Mouse (Mus musculus) hindbrain, embryonic 11.5 days (tissue): ENCODE results near the gene Macrod1. TPM values are rescaled to one million over a fixed set of nuclear protein-coding genes. Genes with fewer than 3 reads are reported as not detected.

Experiments
- ATAC-seq: fragments of 200-750 bp; cut with Nextera tagmentation; 2 replicates; pipeline ENCODE4 v1.8.0; 2017; ENCODE audit warnings: mild to moderate bottlenecking, moderate TSS enrichment, moderate library complexity; ENCODE audit not compliant: low FRiP score
- DNase-seq: peaks from one replicate; pipeline ENCODE4 v3.0.0-alpha.2; 2015; ENCODE audit warnings: low spot score
- H3K27ac ChIP-seq: fragments of 300-500 bp; sonication (generic); 2 replicates; pipeline ENCODE4 v1.5.1; 2014; ENCODE audit warnings: mild to moderate bottlenecking, low read depth, low read length
- H3K27me3 ChIP-seq: fragments of 300-500 bp; sonication (generic); 2 replicates; pipeline ENCODE4 v1.6.1; 2014; ENCODE audit warnings: mild to moderate bottlenecking, low read length, moderate library complexity, mixed read lengths; ENCODE audit not compliant: control insufficient read depth, insufficient read depth
- H3K36me3 ChIP-seq: fragments of 300-500 bp; sonication (generic); 2 replicates; pipeline ENCODE4 v1.6.1; 2014; ENCODE audit warnings: mild to moderate bottlenecking, low read length, moderate library complexity, mixed read lengths; ENCODE audit not compliant: control insufficient read depth, insufficient read depth
- H3K4me1 ChIP-seq: fragments of 300-500 bp; sonication (generic); replicated peaks from 2 replicates; pipeline ENCODE4 v1.6.1; 2014; ENCODE audit warnings: low read length, mixed read lengths; ENCODE audit not compliant: control insufficient read depth, insufficient read depth
- H3K4me2 ChIP-seq: fragments of 300-500 bp; sonication (generic); replicated peaks from 2 replicates; pipeline ENCODE4 v1.6.1; 2014; ENCODE audit warnings: mild to moderate bottlenecking, low read depth, low read length
- H3K4me3 ChIP-seq: fragments of 300-500 bp; sonication (generic); 2 replicates; pipeline ENCODE4 v1.5.1; 2014; ENCODE audit warnings: low read depth, low read length
- H3K9ac ChIP-seq: fragments of 300-500 bp; sonication (generic); 2 replicates; pipeline ENCODE4 v1.6.1; 2014; ENCODE audit warnings: low read depth, low read length
- H3K9me3 ChIP-seq: fragments of 300-500 bp; sonication (generic); 2 replicates; pipeline ENCODE4 v1.6.1; 2016; ENCODE audit warnings: low read length; ENCODE audit not compliant: control insufficient read depth
- WGBS: fragments of 180-500 bp; shearing (Covaris S2); extraction: QIAGEN DNeasy Blood & Tissue Kit; methylation state at CpG from one replicate; pipeline ENCODE4 v1.1.7; 2014; 5-methylcytosine and 5-hydroxymethylcytosine counted together
- polyA plus RNA-seq: library from polyadenylated mRNA; unstranded; fragments of >200 nt; fragmentation: Nextera tagmentation; extraction: Ambion mirVana; gene quantifications from 2 replicates; pipeline ENCODE4 v1.2.1, GENCODE M21; 2014

Macrod1 gene
- polyA plus RNA-seq, 1 experiment from 2014 or later = 3.1 TPM

DNA sequence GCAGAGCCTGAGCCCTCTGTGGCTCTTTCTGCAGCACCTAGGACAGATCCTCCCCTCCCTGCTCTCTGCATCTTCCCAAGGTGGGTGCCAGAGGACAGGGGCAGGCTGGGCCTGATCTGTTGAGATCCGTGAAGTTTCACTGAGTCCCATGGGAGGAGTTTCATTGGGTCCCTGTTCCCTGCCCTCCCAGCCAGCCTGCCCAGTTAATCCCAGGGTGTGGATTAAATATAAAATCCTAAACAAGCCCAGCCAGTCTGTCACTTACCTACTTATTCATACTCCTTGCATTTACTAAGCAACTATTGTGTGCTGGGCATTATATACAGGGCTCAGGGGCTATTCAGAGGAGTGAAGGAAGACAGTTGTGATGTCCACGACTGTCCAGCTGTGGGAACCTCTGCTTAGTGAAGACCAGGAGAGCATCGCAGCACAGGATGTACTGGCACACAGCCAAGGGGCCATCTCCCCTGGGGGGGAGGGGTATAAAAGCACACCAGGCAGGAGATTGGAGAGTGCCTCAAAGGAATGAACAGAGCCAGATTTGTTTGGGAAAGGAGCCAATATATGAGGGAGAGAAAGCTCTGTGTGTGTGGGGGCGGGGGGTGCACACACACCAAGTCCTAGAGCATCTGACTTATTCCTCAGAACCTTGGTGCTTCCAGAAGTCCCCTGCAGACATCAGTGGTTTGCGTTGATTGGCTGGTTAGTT is 85.8 kb downstream of the Macrod1 start:
- Histone ChIP-seq H3K4me1 (peaks cover 16% of the 10 kb centered on the region), H3K9ac (no peak overlapping the region), H3K27ac (no peak overlapping the region), H3K27me3 (peaks cover 6% of the 10 kb centered on the region), H3K36me3 (no peaks in the 10 kb centered on the region), H3K4me3 (no peak overlapping the region), H3K4me2 (no peak overlapping the region), H3K9me3 (no peaks in the 10 kb centered on the region)
- WGBS = 65% methylated on average over 5 of the region's 5 CpGs
- DNase-seq (no peak), ATAC-seq (no peak)

DNA sequence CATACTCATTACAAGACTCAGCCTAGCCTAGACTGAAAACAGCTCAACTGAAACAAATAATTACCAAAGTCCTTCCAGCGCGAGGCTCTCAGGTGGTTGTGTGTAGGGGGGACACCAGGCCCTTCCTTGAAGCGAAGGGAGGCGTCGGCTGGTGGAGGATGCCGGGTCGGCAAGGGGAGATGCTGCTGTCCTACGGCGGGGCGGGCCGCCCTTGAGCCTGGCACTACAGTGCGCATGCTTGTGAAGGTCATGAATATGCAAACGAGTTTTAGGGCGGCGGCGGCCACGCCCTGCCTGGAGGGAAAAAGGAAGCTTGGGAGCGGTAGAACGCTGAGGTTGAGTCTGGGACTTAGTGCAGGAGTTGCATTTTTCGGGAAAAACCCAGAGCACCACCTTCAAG is 87.2 kb downstream of the Macrod1 start:
- peak overlapping the region; percentile 22 for H3K4me3 ChIP-seq
- H3K4me1 ChIP-seq = peaks cover 14% of the 10 kb centered on the region
- ATAC-seq (peak; percentile 61), DNase-seq (peak; percentile 84)
- H3K4me2 ChIP-seq = peak overlapping the region; percentile 48
- H3K27me3 ChIP-seq = peaks cover 6% of the 10 kb centered on the region
- no peaks in the 10 kb centered on the region for H3K9me3 ChIP-seq
- WGBS = under 1% methylated on average over 20 of the region's 20 CpGs
- no peaks in the 10 kb centered on the region for H3K36me3 ChIP-seq
- H3K27ac ChIP-seq = no peak overlapping the region
- H3K9ac ChIP-seq = peak overlapping the region; percentile 38

DNA sequence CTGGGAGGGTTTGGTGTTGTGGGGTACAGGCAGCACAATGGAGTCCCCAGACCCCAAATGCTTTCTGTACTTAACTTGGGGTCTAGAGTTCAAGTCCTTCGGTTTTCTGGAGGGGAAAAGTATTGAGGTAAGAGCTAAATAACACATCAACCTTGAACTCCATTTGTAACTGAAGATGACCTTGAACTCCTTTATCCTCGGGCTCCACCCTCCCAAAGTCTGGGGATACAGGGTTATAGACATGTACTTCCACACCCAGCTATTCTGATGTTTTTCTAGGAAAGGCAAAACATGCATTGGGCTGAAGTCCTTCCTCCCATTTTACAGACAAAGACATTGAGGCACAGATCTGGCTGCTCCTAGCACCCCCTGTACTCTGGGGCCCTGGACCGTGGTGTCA is 87.8 kb downstream of the Macrod1 start:
- Histone ChIP-seq H3K4me3 (no peak overlapping the region), H3K27me3 (peaks cover 6% of the 10 kb centered on the region), H3K9me3 (no peaks in the 10 kb centered on the region), H3K4me2 (peak overlapping the region; percentile 48; the same call in 1 of the 2 replicates), H3K4me1 (peaks cover 16% of the 10 kb centered on the region), H3K27ac (no peak overlapping the region), H3K9ac (no peak overlapping the region), H3K36me3 (no peaks in the 10 kb centered on the region)
- 75% methylated on average over 3 of the region's 3 CpGs for WGBS
- no peak for DNase-seq
- no peak for ATAC-seq

DNA sequence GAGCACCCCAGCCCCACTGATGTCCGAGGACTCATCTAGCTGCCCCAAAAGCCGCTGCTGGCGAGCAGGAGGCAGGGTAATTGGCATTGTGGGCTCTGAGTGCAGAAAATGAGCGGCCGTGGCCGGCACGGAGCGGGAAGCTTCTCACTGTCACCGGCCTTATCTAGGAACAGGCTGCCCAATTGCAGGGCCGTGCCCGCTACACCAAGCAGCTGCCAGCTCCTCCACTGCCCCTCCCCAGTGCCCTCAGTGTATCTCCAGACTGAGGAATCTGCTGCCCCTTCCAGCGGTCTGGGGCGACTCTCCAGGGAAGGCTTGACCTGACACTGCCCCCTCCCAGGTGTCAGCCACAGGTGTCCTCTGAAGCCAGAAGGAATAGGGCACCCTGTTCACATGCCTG is 89.8 kb downstream of the Macrod1 start:
- Histone ChIP-seq H3K9ac (no peak overlapping the region), H3K4me1 (peaks cover 16% of the 10 kb centered on the region)
- WGBS = 75% methylated on average over 13 of the region's 13 CpGs

DNA sequence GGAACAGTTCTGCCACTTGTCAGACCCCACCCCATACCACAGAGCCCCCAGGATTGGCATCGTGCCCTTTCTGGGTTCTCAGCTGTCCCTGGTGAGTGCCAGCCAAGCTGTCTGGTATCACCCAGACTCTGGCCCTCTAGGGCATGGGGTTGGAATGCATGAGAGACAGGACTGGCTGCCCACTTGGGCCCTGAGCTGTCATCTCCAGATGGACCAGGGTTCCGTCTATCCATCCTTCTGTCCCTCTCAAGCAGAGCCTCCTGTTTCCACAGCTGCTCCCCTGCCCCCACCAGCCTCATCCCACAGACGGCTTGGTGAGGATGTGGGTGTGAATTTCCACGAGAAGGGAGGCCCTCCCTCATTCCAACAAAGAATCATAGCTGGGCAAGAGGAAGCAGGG is 91.5 kb downstream of the Macrod1 start:
- no peaks in the 10 kb centered on the region for H3K9me3 ChIP-seq
- H3K36me3 ChIP-seq = no peaks in the 10 kb centered on the region
- no peak for ATAC-seq
- no peak overlapping the region for H3K9ac ChIP-seq
- no peak overlapping the region for H3K4me3 ChIP-seq
- no peak for DNase-seq
- no peak overlapping the region for H3K4me2 ChIP-seq
- peaks cover 6% of the 10 kb centered on the region for H3K27me3 ChIP-seq
- H3K4me1 ChIP-seq = peaks cover 16% of the 10 kb centered on the region
- no peak overlapping the region for H3K27ac ChIP-seq
- 52% methylated on average over 4 of the region's 4 CpGs for WGBS

More for the DNA sequence above, 89.8 kb downstream of the Macrod1 start:
- no peak overlapping the region for H3K27ac ChIP-seq
- ATAC-seq (no peak), DNase-seq (no peak)
- H3K4me2 ChIP-seq = no peak overlapping the region
- H3K36me3 ChIP-seq = no peaks in the 10 kb centered on the region
- H3K9me3 ChIP-seq = no peaks in the 10 kb centered on the region
- H3K4me3 ChIP-seq = no peak overlapping the region
- peaks cover 6% of the 10 kb centered on the region for H3K27me3 ChIP-seq

DNA sequence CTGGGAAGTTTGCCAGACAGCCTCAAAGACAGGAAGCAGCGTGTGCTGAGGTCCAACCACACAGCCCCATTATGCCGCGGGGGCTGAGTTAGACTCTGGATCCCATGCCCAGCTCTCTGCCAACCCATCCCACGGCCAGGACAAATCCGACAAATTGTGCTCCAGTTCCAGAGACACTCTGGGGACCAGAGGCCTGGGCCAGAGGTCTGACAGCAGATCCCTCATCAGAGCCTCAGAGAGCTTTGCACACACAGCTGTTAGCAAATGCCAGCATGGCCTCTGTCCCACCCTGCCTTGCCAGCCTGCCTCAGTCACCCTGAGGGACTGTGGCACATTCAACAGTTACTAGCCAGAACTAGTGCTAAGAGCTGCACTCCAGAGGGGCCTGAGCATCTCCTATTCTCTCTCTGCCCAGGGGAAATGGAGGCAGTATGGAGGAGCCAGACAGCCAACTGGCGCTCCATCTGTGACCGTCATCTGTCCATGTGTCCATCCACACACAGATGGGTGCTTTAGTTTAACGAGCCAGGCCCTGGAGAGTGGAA is 92.0 kb downstream of the Macrod1 start:
- peaks cover 15% of the 10 kb centered on the region for H3K4me1 ChIP-seq
- peaks cover 6% of the 10 kb centered on the region for H3K27me3 ChIP-seq
- H3K9ac ChIP-seq = no peak overlapping the region
- no peaks in the 10 kb centered on the region for H3K9me3 ChIP-seq
- H3K27ac ChIP-seq = no peak overlapping the region
- no peak overlapping the region for H3K4me2 ChIP-seq
- peak; percentile 24 for DNase-seq
- 74% methylated on average over 8 of the region's 8 CpGs for WGBS
- ATAC-seq = no peak
- H3K4me3 ChIP-seq = no peak overlapping the region
- H3K36me3 ChIP-seq = no peaks in the 10 kb centered on the region

DNA sequence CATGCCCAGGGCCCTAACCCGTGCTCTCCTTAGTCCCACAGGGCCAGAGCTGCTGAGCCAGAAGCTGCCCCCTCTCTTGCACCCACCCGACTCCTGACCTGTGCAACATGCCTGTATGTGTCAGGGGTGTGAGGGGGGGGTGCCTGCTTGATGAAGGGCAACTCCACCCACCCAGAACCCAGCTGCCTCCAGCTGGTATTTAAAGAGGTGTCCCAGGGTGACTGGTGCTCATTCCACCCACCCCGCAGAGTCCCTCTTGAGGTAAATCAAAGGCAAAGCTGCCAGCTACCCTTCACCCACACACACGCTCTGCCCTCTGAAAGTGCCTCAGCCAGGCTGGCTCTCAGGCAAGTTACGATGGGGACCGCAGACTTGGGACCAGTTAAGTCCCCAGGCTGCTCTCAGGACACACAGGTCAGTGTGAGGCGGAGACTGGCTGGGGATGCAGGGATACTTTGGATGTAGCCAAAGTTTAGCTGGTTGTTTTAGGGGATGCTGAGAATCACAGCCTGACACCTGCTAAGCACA is 92.6 kb downstream of the Macrod1 start:
- no peak for ATAC-seq
- Histone ChIP-seq H3K36me3 (no peaks in the 10 kb centered on the region), H3K27me3 (peaks cover 6% of the 10 kb centered on the region), H3K9me3 (no peaks in the 10 kb centered on the region), H3K4me3 (no peak overlapping the region), H3K4me1 (peaks cover 12% of the 10 kb centered on the region), H3K9ac (no peak overlapping the region), H3K4me2 (no peak overlapping the region), H3K27ac (no peak overlapping the region)
- DNase-seq = no peak
- WGBS = 67% methylated on average over 7 of the region's 7 CpGs

DNA sequence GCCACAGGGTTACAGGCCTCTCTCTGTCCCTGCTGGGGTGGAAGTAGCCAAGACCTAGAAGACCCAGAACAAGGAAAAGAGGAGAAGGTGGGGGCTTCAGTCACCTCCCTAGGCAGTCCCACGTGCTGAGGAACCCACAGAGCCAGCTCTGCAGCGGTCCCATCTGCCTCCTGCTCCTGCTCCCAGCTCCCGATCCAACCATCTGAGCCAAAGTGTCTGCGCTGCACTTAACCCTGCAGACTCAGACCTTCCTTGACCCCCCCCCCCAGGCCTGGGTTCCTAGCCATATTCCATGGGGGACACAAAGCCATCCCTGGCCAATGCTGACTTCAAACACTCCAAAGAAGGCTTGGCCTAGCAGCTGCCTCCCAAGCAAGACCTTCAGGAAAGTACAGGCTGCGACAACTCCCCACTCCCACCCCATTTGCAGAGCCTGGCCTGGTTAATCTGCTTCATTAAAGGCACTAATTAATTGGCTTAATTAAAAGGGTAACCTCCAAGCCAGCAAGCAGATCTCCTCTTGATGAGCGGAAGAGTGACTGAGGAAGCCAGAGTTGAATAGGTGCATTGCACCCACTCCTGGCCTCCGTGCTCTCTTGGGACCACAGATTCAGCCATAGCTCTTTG is 94.8 kb downstream of the Macrod1 start:
- no peak overlapping the region for H3K27ac ChIP-seq
- DNase-seq (no peak), ATAC-seq (no peak)
- no peaks in the 10 kb centered on the region for H3K36me3 ChIP-seq
- H3K27me3 ChIP-seq = 0 out of 2 replicates have a peak, but pooled peaks cover 4% of the 10 kb centered on the region
- H3K4me3 ChIP-seq = no peak overlapping the region
- H3K4me1 ChIP-seq = peaks cover 19% of the 10 kb centered on the region
- no peak overlapping the region for H3K4me2 ChIP-seq
- H3K9me3 ChIP-seq = no peaks in the 10 kb centered on the region
- no peak overlapping the region for H3K9ac ChIP-seq
- 80% methylated on average over 7 of the region's 7 CpGs for WGBS
